Mouse (Mus musculus): ENCODE measurements around the gene Gna12.

GRCm38 (mm10) chr5:140806939-140807338 lies 23.3 kb downstream of the Gna12 start:
- TF ChIP-seq POLR2A (IDR thresholded peaks at IDR 0.05; ENCODE audit: low read depth, low read length) (no peak), CTCF (IDR thresholded peaks at IDR 0.05; ENCODE audit: extremely low read depth, insufficient read length, insufficient replicate concordance, low read depth, low read length) (no peak)
